Mouse (Mus musculus) heart, embryonic 11.5 days (tissue): Measurements from ENCODE around the gene Rarb. TPM values are rescaled to one million over a fixed set of nuclear protein-coding genes. Genes with fewer than 3 reads are reported as not detected.

Experiments
- ATAC-seq: fragments of 200-750 bp; cut with Nextera tagmentation; replicated peaks from 2 replicates; pipeline ENCODE4 v1.8.0; 2017; ENCODE audit warnings: moderate library complexity; ENCODE audit not compliant: insufficient number of reproducible peaks, low FRiP score, low TSS enrichment
- H3K27ac ChIP-seq: fragments of 300-500 bp; sonication (generic); 2 replicates; pipeline ENCODE4 v1.5.1; 2014; ENCODE audit warnings: mild to moderate bottlenecking, low read depth, low read length
- H3K27me3 ChIP-seq: fragments of 300-500 bp; sonication (generic); 2 replicates; pipeline ENCODE4 v1.6.1; 2014; ENCODE audit warnings: mild to moderate bottlenecking, low read length, mixed read lengths; ENCODE audit not compliant: control insufficient read depth, insufficient read depth
- H3K36me3 ChIP-seq: fragments of 300-500 bp; sonication (generic); 2 replicates; pipeline ENCODE4 v1.6.1; 2014; ENCODE audit warnings: mild to moderate bottlenecking, low read length, moderate library complexity, mixed read lengths; ENCODE audit not compliant: control insufficient read depth, insufficient read depth
- H3K4me1 ChIP-seq: fragments of 300-500 bp; sonication (generic); 2 replicates; pipeline ENCODE4 v1.6.1; 2014; ENCODE audit warnings: low read length; ENCODE audit not compliant: control insufficient read depth, insufficient read depth
- H3K4me2 ChIP-seq: fragments of 300-500 bp; sonication (generic); 2 replicates; pipeline ENCODE4 v1.6.1; 2014; ENCODE audit warnings: mild to moderate bottlenecking, moderate library complexity
- H3K4me3 ChIP-seq: fragments of 300-500 bp; sonication (generic); 2 replicates; pipeline ENCODE4 v1.5.1; 2014; ENCODE audit warnings: low read depth, low read length
- H3K9ac ChIP-seq: fragments of 300-500 bp; sonication (generic); 2 replicates; pipeline ENCODE4 v1.6.1; 2014; ENCODE audit warnings: mild to moderate bottlenecking, low read depth, low read length, moderate library complexity
- H3K9me3 ChIP-seq: fragments of 300-500 bp; sonication (generic); replicated peaks from 2 replicates; pipeline ENCODE4 v1.6.1; 2016; ENCODE audit warnings: low read length; ENCODE audit not compliant: control insufficient read depth
- WGBS: fragments of 180-500 bp; shearing (Covaris S2); extraction: QIAGEN DNeasy Blood & Tissue Kit; methylation state at CpG from one replicate; pipeline ENCODE4 v1.1.7; 2014; ENCODE audit not compliant: insufficient replicate concordance; 5-methylcytosine and 5-hydroxymethylcytosine counted together
- polyA plus RNA-seq: library from polyadenylated mRNA; unstranded; fragments of >200 nt; fragmentation: Nextera tagmentation; extraction: Ambion mirVana; gene quantifications from 2 replicates; pipeline ENCODE4 v1.2.1, GENCODE M21; 2014

Rarb gene
- polyA plus RNA-seq, 1 experiment from 2014 or later = 18.1 TPM

DNA sequence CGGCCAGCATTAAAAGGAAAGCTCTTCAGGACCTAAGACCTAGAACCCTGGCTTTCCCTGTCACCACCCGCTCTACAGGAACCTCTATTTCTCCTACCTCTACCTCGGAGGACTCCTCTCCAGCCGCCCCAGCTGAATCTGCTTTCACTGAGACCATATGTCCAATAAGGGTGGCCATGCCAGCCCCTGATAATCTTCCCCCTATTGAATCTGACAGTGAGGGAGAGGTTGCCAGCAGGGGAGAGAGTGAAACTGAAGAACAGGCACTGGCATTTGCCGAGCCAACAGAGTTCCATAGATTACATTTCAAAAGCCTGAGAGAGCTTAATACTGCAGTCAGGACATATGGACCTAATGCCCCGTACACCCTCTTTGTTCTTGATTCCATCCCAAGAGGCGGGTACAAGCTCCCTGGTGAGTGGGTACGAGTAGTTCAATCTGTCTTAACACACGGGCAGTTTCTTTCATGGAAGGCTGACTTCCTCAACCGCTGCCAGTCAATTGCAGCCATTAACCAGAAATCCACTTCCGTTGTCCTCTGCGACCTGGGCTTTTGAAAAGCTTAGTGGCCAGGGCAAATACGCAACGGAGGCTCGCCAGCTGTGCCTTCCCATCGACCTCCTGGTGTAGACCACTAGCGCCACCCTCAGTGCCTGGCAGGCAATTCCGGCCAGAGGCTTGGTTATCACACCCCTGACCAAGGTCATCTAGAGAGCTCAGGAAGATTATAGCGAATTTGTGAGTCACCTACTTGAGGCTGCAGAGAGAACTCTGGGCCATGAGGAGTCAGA lies 179.6 kb downstream of the Rarb start:
- H3K4me2 ChIP-seq = no peak overlapping the region
- H3K9me3 ChIP-seq = peaks cover 12% of the 10 kb centered on the region
- no peaks in the 10 kb centered on the region for H3K4me1 ChIP-seq
- WGBS = 86% methylated on average over 19 of the region's 19 CpGs
- H3K4me3 ChIP-seq = no peak overlapping the region
- H3K27me3 ChIP-seq = no peaks in the 10 kb centered on the region
- no peak overlapping the region for H3K9ac ChIP-seq
- no peaks in the 10 kb centered on the region for H3K36me3 ChIP-seq
- ATAC-seq = no peak
- H3K27ac ChIP-seq = no peak overlapping the region

DNA sequence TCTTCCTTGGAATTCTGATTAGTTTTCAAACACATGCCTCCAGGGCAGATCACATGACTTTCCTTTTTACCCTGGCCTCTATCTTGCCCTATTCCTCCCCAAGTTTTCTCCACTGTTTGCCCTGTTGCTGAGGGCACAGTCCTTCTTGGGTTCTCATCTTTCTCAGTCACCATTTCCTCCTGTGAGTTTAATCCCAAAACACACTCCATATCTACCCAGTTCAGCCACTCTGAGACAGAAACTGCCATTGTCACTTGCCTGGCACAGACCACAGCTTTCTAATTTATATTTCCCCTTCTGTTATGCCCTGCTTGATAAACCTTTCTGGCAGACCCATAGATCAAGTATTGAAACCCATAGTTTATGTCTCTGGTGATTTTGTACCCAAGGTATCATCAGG lies 205.0 kb downstream of the Rarb start:
- Histone ChIP-seq H3K4me3 (no peak overlapping the region), H3K4me2 (no peak overlapping the region)
- no peak for ATAC-seq

DNA sequence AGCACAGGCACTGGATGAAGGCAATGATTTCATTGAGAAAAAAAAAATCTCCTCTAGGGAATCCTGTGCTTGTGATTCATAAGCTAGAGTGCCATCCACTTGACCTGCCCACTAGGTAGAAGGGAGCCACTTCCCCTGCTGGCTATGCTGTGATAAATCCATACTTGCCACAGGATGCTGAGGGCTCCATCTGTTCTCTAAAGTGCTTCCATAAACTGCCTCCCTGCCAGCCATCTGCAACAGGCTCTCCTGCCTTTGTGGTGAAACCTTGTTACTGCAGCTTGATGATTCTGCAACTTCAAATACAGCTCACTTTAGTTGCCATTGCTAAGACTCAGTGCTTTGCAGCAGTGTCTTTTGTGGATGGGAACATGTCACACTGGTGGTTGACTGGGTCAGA lies 213.5 kb downstream of the Rarb start:
- ATAC-seq = no peak

More for the DNA sequence above, 205.0 kb downstream of the Rarb start:
- H3K4me1 ChIP-seq = no peaks in the 10 kb centered on the region
- no peaks in the 10 kb centered on the region for H3K27me3 ChIP-seq
- H3K36me3 ChIP-seq = no peaks in the 10 kb centered on the region
- H3K9ac ChIP-seq = no peak overlapping the region
- H3K9me3 ChIP-seq = no peaks in the 10 kb centered on the region
- H3K27ac ChIP-seq = no peak overlapping the region

DNA sequence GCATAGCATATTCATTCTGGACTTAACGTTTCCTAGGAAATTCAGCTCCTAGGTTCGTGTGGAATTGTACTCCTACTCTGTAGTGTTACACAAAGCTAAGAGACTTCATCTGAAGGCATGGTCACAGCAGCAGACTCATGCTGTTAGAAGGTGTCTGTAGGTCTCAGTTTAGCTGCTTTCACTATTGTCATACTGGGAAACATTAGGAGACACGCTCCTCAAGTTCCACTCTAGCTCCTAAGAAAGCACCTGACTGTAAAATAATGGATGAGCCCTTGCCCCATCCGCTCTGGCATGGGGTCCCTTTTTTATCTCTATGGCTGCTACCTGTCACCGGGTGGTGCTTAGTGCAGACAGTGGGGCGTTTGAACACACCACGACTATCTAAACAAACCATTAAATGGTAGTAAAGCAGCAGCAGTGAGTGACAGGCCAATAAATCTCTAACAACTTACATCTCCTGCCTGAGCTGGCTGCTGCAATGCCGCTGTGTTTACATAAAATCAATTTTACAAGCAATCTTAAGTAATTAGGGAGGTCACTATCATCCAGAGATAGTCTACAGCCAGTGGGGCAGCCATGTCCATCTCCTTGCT lies 214.4 kb downstream of the Rarb start:
- peaks cover 22% of the 10 kb centered on the region for H3K4me1 ChIP-seq
- H3K27me3 ChIP-seq = no peaks in the 10 kb centered on the region
- H3K27ac ChIP-seq = no peak overlapping the region
- no peak overlapping the region for H3K4me2 ChIP-seq
- no peaks in the 10 kb centered on the region for H3K36me3 ChIP-seq
- WGBS = 30% methylated on average over 8 of the region's 8 CpGs
- no peak overlapping the region for H3K4me3 ChIP-seq
- H3K9ac ChIP-seq = no peak overlapping the region
- H3K9me3 ChIP-seq = no peaks in the 10 kb centered on the region
- no peak for ATAC-seq

More for the DNA sequence above, 213.5 kb downstream of the Rarb start:
- Histone ChIP-seq H3K36me3 (no peaks in the 10 kb centered on the region), H3K4me3 (no peak overlapping the region), H3K4me2 (no peak overlapping the region), H3K27me3 (no peaks in the 10 kb centered on the region), H3K9me3 (no peaks in the 10 kb centered on the region), H3K4me1 (peaks cover 18% of the 10 kb centered on the region), H3K9ac (no peak overlapping the region), H3K27ac (no peak overlapping the region)

DNA sequence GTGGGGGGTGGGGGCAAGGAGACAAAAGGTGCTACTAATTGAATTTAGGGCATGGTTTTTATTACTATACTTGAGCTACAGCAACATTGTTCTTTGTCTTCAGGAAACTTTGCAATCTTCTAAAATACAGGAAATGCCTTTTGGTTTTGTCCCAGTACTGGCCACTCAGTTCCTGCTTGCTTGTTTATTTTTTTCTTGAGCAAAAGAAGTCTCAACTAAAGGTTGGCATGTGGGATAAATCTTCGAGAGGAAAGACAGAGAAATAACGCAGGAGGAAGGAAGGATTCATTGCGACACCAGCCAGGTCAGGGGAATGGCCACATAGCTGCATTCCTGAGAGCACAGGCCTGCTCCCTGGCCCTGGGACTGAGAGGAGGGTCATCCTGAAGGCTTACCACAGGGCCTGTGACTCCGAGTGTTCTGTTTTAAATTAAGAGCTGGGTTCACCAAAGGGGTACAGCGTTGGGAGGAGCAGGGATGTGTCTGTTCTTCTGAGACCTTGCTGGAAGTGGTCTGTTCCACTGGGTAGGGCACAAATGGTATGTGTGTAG lies 215.8 kb downstream of the Rarb start:
- Histone ChIP-seq H3K36me3 (no peaks in the 10 kb centered on the region), H3K9ac (no peak overlapping the region), H3K27ac (no peak overlapping the region), H3K4me1 (peaks cover 31% of the 10 kb centered on the region), H3K4me2 (no peak overlapping the region), H3K27me3 (no peaks in the 10 kb centered on the region), H3K4me3 (no peak overlapping the region), H3K9me3 (no peaks in the 10 kb centered on the region)
- ATAC-seq = peak; percentile 21; the same call in 1 of the 2 replicates
- 19% methylated on average over 5 of the region's 5 CpGs for WGBS

DNA sequence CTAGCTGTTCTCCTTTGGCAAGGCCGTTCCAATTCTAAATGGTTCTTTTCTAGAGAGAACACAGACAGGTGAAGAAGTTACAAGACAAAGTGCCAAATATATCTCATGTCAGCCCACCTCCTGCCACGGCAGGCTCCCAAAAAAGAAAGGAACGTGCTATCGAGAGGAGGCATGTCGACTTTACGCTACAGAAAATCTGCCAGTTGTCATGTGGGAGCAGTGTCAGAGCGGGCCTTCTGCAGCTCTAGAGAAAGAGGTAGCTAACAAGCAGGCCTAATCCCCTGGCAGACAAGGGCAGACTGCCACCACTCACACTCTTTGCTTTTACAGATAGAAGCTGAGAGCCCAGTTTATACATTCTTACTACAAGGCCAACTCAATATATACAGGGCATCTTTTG lies 219.7 kb downstream of the Rarb start:
- Histone ChIP-seq H3K9me3 (no peaks in the 10 kb centered on the region), H3K9ac (no peak overlapping the region), H3K27me3 (no peaks in the 10 kb centered on the region), H3K27ac (peak overlapping the region; percentile 85), H3K4me3 (no peak overlapping the region), H3K4me2 (no peak overlapping the region), H3K36me3 (no peaks in the 10 kb centered on the region), H3K4me1 (peaks cover 30% of the 10 kb centered on the region)
- 46% methylated on average over 7 of the region's 7 CpGs for WGBS
- no peak for ATAC-seq

DNA sequence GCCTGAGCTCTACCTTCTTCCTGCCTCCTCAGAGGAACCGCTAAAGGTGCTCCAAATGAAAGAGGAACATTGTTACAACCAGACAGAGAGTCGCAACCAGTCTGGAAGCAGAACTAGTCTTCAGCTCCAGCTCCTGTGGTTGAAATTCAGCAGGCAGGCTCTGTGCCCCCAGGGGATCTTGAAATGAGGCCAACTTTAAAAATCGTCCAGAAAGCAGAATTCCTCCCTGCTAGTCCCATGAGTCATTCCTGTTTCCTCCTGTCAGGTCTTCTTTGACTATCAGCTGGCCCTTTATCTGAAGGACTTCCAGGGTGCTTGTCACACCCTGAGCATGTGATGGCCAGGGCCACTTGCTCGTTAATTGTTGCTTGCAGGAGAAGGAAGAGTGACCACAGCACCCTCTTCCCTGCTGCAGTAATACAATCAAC lies 220.9 kb downstream of the Rarb start:
- no peak for ATAC-seq
- 7% methylated on average over 4 of the region's 4 CpGs for WGBS
- peak overlapping the region; percentile 35 for H3K4me2 ChIP-seq

DNA sequence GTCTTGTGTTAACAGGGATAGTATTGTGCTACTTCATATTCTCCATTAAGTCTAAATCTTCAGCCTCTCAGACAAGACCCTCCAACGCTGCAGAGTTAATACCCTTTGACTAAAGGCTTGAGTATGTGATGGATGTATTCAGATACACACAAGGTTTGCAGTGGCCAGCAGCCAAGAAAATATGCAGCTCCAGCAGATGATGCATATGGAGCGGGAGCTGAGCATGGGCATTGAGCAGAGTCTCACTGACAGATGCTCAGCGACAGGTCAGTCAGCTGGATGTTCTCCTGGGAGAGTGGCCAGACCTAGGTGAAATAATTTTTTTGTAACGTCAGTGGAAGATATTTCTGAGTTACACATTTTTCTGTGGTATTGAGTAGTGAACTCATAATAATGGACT lies 229.8 kb downstream of the Rarb start:
- Histone ChIP-seq H3K4me2 (no peak overlapping the region), H3K36me3 (no peaks in the 10 kb centered on the region), H3K9me3 (no peaks in the 10 kb centered on the region), H3K4me1 (no peaks in the 10 kb centered on the region), H3K27ac (no peak overlapping the region), H3K9ac (no peak overlapping the region), H3K4me3 (no peak overlapping the region), H3K27me3 (no peaks in the 10 kb centered on the region)
- no peak for ATAC-seq
- 61% methylated on average over 4 of the region's 4 CpGs for WGBS

More for the DNA sequence above, 220.9 kb downstream of the Rarb start:
- peak overlapping the region; percentile 85 for H3K27ac ChIP-seq
- H3K36me3 ChIP-seq = no peaks in the 10 kb centered on the region
- H3K9ac ChIP-seq = 0 out of 2 replicates have a peak overlapping the region, but pooled peaks have one; percentile 22
- no peaks in the 10 kb centered on the region for H3K9me3 ChIP-seq
- peaks cover 23% of the 10 kb centered on the region for H3K4me1 ChIP-seq
- no peaks in the 10 kb centered on the region for H3K27me3 ChIP-seq
- no peak overlapping the region for H3K4me3 ChIP-seq
